ENCODE assay signal across 25 mouse cellular contexts in the genomic region with DNA sequence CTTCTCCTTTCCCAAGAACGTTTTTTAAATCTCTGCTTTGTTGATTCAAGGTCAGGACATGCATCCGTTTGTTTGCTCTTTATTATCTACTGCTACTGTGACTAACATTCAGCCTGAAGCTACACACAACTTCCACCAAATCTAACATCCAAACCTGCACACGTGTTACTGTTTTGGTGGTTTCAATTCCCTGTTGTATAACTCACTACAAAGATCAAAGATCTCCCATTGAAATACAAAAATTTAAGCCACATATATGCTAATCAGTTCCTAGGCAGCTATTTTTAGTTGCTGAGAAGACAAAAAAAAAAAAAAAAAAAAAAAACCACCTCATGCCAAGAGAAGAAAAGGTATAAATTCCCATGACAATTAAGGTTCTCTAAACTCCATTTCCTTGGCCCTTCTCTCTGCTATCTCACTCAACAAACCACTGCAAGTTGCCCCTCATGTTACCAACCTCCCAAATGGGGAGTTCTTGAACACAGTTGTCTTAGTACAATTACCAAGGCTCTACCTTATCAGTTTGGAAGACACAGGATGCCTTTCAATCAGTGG.
"Had no signal": no experiment of that assay in that cellular context is flagged by ENCODE, and none has a peak within 500 bp of the region (broad histone marks: within the 10 kb centered on the region; RNA-seq: fewer than 3 reads in every experiment).

No protein-coding gene starts in this region.

- H3K4me2 ChIP-seq: heart, embryonic 11.5 days; heart, embryonic 13.5 days; heart, embryonic 15.5 days; hindbrain, embryonic 13.5 days; hindbrain, embryonic 15.5 days; kidney, embryonic 15.5 days; limb, embryonic 13.5 days; limb, embryonic 15.5 days; liver, embryonic 13.5 days had no signal

- H3K27ac ChIP-seq: heart, adult 2 months; heart, embryonic 13.5 days; heart, embryonic 15.5 days; hindbrain, embryonic 13.5 days; hindbrain, embryonic 15.5 days; hindbrain, postnatal 0 days; kidney, embryonic 15.5 days; kidney, postnatal 0 days; limb, embryonic 13.5 days; limb, embryonic 15.5 days; liver, embryonic 13.5 days had no signal

- H3K9me3 ChIP-seq: heart, embryonic 13.5 days; heart, embryonic 15.5 days; hindbrain, embryonic 13.5 days; hindbrain, embryonic 15.5 days; kidney, embryonic 15.5 days; limb, embryonic 13.5 days; limb, embryonic 15.5 days; liver, embryonic 13.5 days had no signal

- H3K4me1 ChIP-seq: hindbrain, embryonic 13.5 days; hindbrain, embryonic 15.5 days; kidney, embryonic 15.5 days; limb, embryonic 13.5 days; limb, embryonic 15.5 days; liver, embryonic 13.5 days had no signal

- H3K27me3 ChIP-seq: heart, embryonic 13.5 days; heart, embryonic 15.5 days; hindbrain, embryonic 13.5 days; hindbrain, embryonic 15.5 days; kidney, embryonic 15.5 days; limb, embryonic 13.5 days; limb, embryonic 15.5 days; liver, embryonic 13.5 days had no signal

- H3K36me3 ChIP-seq: heart, embryonic 13.5 days; heart, embryonic 15.5 days; hindbrain, embryonic 13.5 days; hindbrain, embryonic 15.5 days; kidney, embryonic 15.5 days; limb, embryonic 13.5 days; limb, embryonic 15.5 days; liver, embryonic 13.5 days had no signal

- H3K9ac ChIP-seq: heart, embryonic 13.5 days; heart, embryonic 15.5 days; hindbrain, embryonic 13.5 days; hindbrain, embryonic 15.5 days; kidney, embryonic 15.5 days; limb, embryonic 13.5 days; limb, embryonic 15.5 days; liver, embryonic 13.5 days had no signal

- DNase-seq: gastrocnemius, postnatal 14 days; gastrocnemius, postnatal 36 days; heart, adult 2 months; heart, postnatal 14 days; heart, postnatal 36 days; kidney, adult 11 months; kidney, adult 2 months; kidney, adult 9 months; kidney, postnatal 14 days; kidney, postnatal 36 days; layer of hippocampus, adult 9-11 months; layer of hippocampus, postnatal 36 days; left cerebral cortex, postnatal 4 days; liver, embryonic 13.5 days had no signal

- H3K4me3 ChIP-seq: heart, adult 2 months; heart, embryonic 13.5 days; heart, embryonic 15.5 days; hindbrain, embryonic 13.5 days; hindbrain, embryonic 15.5 days; kidney, embryonic 15.5 days; limb, embryonic 13.5 days; limb, embryonic 15.5 days; liver, embryonic 13.5 days had no signal

- ATAC-seq: hindbrain, postnatal 0 days; intestine, embryonic 16.5 days had no signal
